Mouse (Mus musculus): ENCODE measurements around the gene Esam. TPM values are rescaled to one million over a fixed set of nuclear protein-coding genes. Genes with fewer than 3 reads are reported as not detected.

Gene Esam
- polyA plus RNA-seq (2012; ENCODE audit: insufficient read depth, insufficient read length, low replicate concordance, missing spikeins): not detected in 2 replicates

DNA sequence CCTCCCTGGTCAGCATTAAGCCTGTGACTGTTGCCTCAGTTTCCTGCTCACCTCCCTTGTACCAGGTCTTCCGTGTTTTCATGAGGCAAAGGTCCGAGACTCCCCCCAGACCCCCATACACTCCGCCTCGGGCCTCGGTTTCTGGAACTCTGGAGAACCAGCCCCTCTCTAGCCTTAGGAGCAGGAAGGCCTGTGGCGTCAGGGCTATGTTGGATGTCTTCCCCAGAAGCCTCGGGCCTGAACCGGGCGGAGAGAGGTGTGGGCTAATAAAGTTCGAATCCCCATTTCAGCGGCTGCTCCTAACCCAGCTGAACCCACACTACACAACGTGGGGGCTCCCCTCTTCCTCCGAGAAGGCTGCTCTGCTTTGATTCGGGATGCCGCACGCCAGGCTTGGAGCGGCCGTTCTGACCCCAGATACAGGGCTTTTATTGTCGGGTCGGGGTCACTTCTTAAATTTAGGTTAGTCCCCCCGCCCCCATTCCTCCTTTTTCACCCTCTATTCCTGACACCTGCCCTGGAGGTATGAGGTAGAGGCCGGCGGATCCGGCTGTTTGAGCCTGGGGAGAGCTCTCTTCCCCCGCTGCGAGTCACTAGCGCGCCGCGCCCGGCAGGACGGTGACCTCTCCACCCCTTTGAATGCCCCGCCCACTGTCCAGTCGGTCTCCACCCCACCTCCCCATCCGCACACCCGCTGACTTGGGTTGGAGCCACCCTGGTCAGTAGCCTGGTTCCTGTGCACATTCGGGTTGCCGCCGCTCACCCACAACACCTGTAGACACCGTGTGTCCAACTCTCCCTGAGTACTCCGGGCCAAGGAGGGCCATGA is at the start of gene Esam:
Esam (plus strand) TSS at position 683 of the 829 bp plus-strand sequence.
- TF ChIP-seq POLR2A (IDR thresholded peaks at IDR 0.05; ENCODE audit: insufficient read depth, low read depth, low read length) (no peak), CTCF (IDR thresholded peaks at IDR 0.05; ENCODE audit: insufficient read depth, low read depth, low read length) (no peak)
- peaks cover 24% of the 10 kb centered on the region for H3K4me1 ChIP-seq (ENCODE audit: control insufficient read depth, insufficient read depth, low read length)
- no peak within 1 kb of the TSS for H3K27ac ChIP-seq (ENCODE audit: insufficient read depth, low read depth, low read length)
- H3K4me3 ChIP-seq (ENCODE audit: insufficient read depth, low read depth, low read length): peak within 1 kb of the TSS; percentile 15; the same call in 1 of the 2 replicates
- WGBS: 41% methylated on average over 41 of the region's 41 CpGs

DNA sequence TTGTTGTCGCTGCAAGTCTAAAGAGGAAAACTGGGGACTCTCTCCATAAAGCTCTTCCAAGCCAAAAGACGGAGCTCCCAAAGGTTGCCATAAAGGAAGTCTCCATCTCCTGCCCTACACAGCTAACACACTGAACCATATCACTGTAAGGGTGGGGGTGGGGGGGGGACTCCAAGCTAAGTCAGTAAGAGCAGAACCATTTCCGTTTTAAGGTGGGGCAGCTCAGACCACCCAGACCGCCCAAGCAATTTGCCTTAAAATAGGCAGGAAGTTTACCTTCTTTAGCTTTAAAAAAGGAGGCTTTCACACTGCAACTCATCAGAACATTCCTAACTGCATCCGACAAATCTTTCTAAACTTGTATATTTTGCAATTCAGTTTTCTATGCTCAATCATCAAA is 42.7 kb upstream of the Esam start:
- Histone ChIP-seq H3K4me3 (ENCODE audit: insufficient read depth, low read depth, low read length) (no peak overlapping the region), H3K4me1 (ENCODE audit: control insufficient read depth, insufficient read depth, low read length) (peaks cover 6% of the 10 kb centered on the region; the same call in 1 of the 2 replicates), H3K27ac (ENCODE audit: insufficient read depth, low read depth, low read length) (no peak overlapping the region)
- TF ChIP-seq CTCF (IDR thresholded peaks at IDR 0.05; ENCODE audit: insufficient read depth, low read depth, low read length) (no peak), POLR2A (IDR thresholded peaks at IDR 0.05; ENCODE audit: insufficient read depth, low read depth, low read length) (no peak)
- WGBS: 83% methylated on average over 5 of the region's 5 CpGs

- 44% methylated on average over 4 of the region's 4 CpGs for WGBS
- Histone ChIP-seq H3K4me3 (ENCODE audit: insufficient read depth, low read depth, low read length) (no peak overlapping the region), H3K27ac (ENCODE audit: insufficient read depth, low read depth, low read length) (no peak overlapping the region), H3K4me1 (ENCODE audit: control insufficient read depth, insufficient read depth, low read length) (peaks cover 6% of the 10 kb centered on the region; the same call in 1 of the 2 replicates)
- TF ChIP-seq POLR2A (IDR thresholded peaks at IDR 0.05; ENCODE audit: insufficient read depth, low read depth, low read length) (no peak), CTCF (IDR thresholded peaks at IDR 0.05; ENCODE audit: insufficient read depth, low read depth, low read length) (no peak)
These were observed 39.8 kb upstream of the Esam start for GRCm38 (mm10) chr9:37488041-37488440.

GRCm38 (mm10) chr9:37488611-37489396 is 39.1 kb upstream of the Esam start, which contains the start of gene Msantd2:
Gene Msantd2, plus strand, starts transcription at chr9:37489319.
- peak within 1 kb of the TSS; percentile 74 for H3K4me3 ChIP-seq (ENCODE audit: insufficient read depth, low read depth, low read length)
- peaks cover 6% of the 10 kb centered on the region; the same call in 1 of the 2 replicates for H3K4me1 ChIP-seq (ENCODE audit: control insufficient read depth, insufficient read depth, low read length)
- 0% methylated on average over 44 of the region's 44 CpGs for WGBS
- TF ChIP-seq POLR2A (IDR thresholded peaks at IDR 0.05; ENCODE audit: insufficient read depth, low read depth, low read length) (peak; percentile 95), CTCF (IDR thresholded peaks at IDR 0.05; ENCODE audit: insufficient read depth, low read depth, low read length) (no peak)
- peak within 1 kb of the TSS; percentile 88 for H3K27ac ChIP-seq (ENCODE audit: insufficient read depth, low read depth, low read length)

GRCm38 (mm10) chr9:37489446-37490120 is 38.3 kb upstream of the Esam start:
- WGBS: under 1% methylated on average over 75 of the region's 75 CpGs
- Histone ChIP-seq H3K27ac (ENCODE audit: insufficient read depth, low read depth, low read length) (peak overlapping the region; percentile 88; the same call in 1 of the 2 replicates), H3K4me3 (ENCODE audit: insufficient read depth, low read depth, low read length) (peak overlapping the region; percentile 74), H3K4me1 (ENCODE audit: control insufficient read depth, insufficient read depth, low read length) (peaks cover 6% of the 10 kb centered on the region; the same call in 1 of the 2 replicates)
- no peak for TF ChIP-seq POLR2A (IDR thresholded peaks at IDR 0.05; ENCODE audit: insufficient read depth, low read depth, low read length)
- no peak for TF ChIP-seq CTCF (IDR thresholded peaks at IDR 0.05; ENCODE audit: insufficient read depth, low read depth, low read length)

GRCm38 (mm10) chr9:37495761-37496160 is 32.1 kb upstream of the Esam start:
- TF ChIP-seq CTCF (IDR thresholded peaks at IDR 0.05; ENCODE audit: insufficient read depth, low read depth, low read length) (no peak), POLR2A (IDR thresholded peaks at IDR 0.05; ENCODE audit: insufficient read depth, low read depth, low read length) (no peak)
- WGBS: 80% methylated on average over 3 of the region's 3 CpGs
- no peak overlapping the region for H3K4me3 ChIP-seq (ENCODE audit: insufficient read depth, low read depth, low read length)
- H3K4me1 ChIP-seq (ENCODE audit: control insufficient read depth, insufficient read depth, low read length): no peaks in the 10 kb centered on the region
- no peak overlapping the region for H3K27ac ChIP-seq (ENCODE audit: insufficient read depth, low read depth, low read length)

GRCm38 (mm10) chr9:37496325-37496724 is 31.6 kb upstream of the Esam start:
- Histone ChIP-seq H3K4me3 (ENCODE audit: insufficient read depth, low read depth, low read length) (no peak overlapping the region), H3K4me1 (ENCODE audit: control insufficient read depth, insufficient read depth, low read length) (no peaks in the 10 kb centered on the region)
- TF ChIP-seq CTCF (IDR thresholded peaks at IDR 0.05; ENCODE audit: insufficient read depth, low read depth, low read length) (no peak), POLR2A (IDR thresholded peaks at IDR 0.05; ENCODE audit: insufficient read depth, low read depth, low read length) (no peak)

GRCm38 (mm10) chr9:37500201-37500600 is 27.7 kb upstream of the Esam start:
- H3K4me3 ChIP-seq (ENCODE audit: insufficient read depth, low read depth, low read length): no peak overlapping the region
- WGBS: 84% methylated on average over 3 of the region's 3 CpGs
- no peak overlapping the region for H3K27ac ChIP-seq (ENCODE audit: insufficient read depth, low read depth, low read length)
- TF ChIP-seq POLR2A (IDR thresholded peaks at IDR 0.05; ENCODE audit: insufficient read depth, low read depth, low read length) (no peak), CTCF (IDR thresholded peaks at IDR 0.05; ENCODE audit: insufficient read depth, low read depth, low read length) (no peak)
- H3K4me1 ChIP-seq (ENCODE audit: control insufficient read depth, insufficient read depth, low read length): no peaks in the 10 kb centered on the region

More at GRCm38 (mm10) chr9:37496325-37496724, 31.6 kb upstream of the Esam start:
- H3K27ac ChIP-seq (ENCODE audit: insufficient read depth, low read depth, low read length): no peak overlapping the region
